Mouse (Mus musculus) cerebellum, postnatal 36 days (tissue): ENCODE measurements around the gene Asphd2.

ENCODE experiments used
- DNase-seq, 2 experiments: peaks; one replicate each; pipeline ENCODE4 v3.0.0; 2021 to 2022; ENCODE audit warnings: mixed read lengths in 2 of 2

The Asphd2 gene

DNA sequence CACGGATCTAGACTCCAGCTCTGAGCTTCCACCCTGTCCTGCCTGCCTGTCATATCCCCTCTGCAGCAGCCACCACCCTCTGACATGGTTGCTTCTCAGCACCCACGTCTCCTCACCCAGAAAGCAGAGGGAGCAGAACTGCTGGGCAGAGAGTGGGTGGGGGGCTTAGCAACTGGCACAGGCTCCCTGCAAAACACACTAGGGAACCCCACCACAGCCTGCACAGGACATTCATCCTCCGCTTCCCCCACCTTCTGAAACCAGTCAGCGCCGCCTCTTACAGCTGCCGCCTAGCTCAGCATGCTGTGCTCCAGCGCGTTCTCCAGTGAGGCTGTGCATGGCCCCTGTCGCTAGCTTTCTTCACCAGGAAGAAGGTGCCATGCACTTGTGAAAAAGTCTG lies 5.3 kb downstream of the Asphd2 start:
- DNase-seq, result no peak

DNA sequence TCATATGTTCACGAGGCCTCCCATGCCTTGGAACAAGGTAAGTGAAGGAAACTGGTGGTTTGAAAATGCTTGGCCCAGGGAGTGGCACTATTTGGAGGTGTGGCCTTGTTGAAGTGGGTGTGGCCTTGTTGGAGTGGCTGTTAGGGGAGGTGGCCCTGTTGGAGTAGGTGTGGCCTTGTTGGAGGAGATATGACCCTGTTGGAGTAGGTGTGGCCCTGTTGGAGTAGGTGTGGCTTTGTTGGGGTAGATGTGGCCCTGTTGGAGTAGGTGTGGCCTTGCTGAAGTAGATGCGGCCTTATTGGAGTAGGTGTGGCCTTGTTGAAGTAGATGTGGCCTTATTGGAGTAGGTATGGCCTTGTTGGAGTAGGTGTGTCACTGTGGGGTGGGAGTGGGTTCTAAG lies 8.7 kb downstream of the Asphd2 start:
- DNase-seq, result no peak

DNA sequence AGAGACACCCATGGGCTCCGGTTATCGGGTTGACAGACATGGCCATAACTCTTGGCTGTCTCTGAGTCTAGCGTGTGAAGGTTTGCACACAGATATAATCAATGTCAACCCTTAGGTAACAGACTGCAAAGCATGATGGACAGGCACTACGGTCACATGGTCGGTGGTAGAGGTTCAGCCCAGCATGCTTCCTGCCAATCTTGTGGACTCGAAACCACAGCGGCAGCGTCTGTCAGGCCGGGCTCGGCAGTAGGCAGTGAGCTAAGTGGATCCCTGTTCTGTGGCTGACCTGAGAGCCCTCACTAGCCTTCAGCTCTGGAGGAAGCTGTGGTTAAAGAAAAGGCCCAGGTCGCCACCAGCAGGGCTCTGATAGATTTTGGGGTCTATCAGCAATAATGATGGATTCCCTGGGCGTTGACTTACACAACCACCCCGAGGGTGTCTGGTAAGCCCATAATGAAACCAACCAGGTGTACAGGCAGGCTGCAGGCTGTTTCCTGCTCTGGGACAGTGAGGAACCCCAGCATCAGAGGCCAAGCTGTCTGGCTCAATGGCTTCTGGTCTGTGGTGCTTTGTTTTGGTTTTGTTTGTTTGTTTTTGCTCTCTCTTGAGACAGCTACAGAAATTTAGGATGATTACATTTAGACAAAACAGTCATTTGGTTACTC lies 9.7 kb downstream of the Asphd2 start:
- DNase-seq, result no peak

DNA sequence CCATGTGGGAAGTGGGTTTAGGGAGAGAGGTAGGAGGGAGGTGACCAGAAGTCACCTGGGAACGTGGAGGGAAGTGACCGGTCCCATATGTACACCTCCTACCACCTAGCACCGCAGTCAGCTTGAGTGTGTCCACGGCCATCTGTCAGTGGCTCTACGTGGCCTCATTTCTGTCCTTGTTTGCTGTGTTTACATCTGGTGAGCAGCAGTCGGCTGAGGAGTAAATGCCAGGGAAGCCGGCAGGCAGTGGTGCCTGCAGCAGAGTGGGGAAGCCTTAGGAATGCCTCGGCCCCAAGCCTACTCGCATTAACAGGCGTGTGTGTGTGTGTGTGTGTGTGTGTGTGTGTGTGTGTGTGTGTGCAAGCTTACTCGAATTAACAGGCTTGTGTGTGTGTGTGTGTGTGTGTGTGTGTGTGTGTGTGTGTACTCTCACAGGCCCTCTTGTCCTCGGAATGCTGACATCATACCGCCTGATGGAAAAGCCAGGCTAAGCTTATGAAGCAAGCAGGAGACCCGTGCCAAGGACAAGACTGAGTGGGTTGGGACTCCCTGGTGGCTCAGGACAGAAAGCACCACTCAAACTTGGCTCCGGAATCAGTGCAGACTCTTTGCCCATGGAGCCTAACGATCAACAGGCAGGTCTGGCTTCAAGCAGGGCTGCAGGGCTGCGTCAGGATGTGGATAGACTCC lies 11.9 kb downstream of the Asphd2 start:
- no peak for DNase-seq

DNA sequence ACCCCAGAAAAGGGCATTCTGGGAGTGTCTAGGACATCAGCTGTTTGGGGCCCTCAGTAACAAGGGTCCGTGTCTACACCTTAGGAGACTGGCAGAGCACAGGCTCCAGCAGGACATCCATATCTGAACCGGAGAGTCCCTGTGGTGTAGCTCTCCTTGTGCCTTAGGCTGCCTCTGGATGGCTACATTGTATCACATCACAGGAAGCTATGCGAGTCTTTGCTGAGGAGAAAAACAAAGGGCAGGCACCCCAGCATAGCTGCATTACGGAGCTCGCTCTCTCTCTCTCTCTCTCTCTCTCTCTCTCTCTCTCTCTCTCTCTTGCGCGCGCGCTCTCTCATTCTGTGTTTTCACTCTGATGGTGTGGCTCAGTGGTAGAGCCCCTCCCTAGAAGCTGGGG lies 12.6 kb downstream of the Asphd2 start:
- DNase-seq, result no peak

DNA sequence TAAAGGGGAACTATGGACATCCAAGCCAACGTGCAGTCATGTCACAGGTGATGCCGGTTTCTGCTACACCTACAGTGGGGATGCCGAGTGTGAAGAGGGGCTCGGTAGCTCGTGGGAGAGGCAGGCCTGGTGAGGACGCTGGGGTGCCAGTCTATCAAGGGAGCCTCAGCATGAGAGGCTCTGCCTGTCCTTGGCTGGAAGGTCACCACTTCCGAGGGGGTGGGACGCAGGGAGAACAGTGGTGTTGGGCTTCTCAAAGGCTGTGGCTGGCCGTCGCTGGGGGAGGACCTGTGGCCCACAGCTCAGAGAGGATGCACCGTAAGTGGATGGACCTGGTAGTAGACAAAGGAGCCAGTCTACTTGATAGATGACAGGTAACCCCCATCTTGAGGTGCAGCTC lies 13.5 kb downstream of the Asphd2 start:
- no peak for DNase-seq

DNA sequence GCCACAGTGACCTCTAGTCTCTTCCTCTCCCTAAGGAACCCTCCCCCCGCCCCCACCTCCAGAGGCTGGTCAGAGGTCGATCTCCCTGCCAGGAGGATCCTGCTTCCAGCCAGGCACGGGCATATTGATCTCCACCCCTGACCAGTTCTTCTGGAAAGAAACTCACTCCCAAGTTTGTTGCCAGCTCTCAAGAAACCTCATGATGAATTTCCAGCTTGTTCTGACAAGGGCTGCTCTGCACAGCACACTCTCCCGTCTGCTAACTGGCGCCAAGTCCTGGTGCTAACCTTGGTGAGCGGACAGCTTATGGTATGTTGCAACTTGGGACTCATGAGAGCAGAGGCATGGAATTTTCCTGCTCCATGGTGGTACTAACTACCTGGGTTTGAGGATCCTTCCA lies 15.9 kb downstream of the Asphd2 start:
- DNase-seq, result no peak

DNA sequence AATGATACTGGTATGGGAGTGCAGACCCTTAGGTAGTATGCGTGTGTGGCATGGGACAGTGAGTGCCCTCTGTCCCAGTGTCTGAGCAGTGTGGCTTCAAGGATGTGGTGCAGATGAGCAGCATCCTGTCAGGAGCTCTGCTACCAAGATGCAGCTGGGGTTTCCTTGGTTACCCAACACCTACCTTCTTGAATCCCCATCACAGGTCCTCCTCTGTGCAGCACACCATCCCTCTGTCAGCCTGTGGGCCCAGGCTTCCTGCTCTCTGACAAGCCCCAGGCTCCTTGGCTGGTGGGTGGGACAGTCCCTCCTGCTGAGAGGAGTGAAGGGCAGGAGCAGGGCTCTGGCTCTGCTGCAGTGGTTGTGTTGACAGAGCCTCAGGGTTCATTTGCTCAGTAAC lies 17.3 kb downstream of the Asphd2 start:
- DNase-seq, result no peak

DNA sequence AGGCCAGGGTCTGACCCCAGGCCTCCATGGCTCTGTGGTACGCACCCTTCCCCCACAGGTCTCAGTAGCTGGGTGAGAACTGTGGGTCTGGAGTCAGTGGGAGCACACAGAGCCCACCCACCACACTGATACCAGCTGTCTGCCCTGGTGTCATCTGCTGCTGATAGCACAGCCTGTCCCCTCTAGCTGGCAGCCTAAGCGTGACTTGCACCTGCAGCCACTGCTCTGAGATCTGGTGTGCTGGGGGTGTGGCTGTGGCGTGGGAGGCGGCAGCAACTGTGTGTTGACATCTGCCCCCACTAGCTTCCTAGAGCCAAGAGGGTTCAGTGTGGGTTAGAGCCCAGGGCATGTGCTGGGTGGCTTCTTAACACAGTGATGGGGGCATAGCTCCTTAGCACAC lies 18.6 kb downstream of the Asphd2 start:
- DNase-seq, result no peak

DNA sequence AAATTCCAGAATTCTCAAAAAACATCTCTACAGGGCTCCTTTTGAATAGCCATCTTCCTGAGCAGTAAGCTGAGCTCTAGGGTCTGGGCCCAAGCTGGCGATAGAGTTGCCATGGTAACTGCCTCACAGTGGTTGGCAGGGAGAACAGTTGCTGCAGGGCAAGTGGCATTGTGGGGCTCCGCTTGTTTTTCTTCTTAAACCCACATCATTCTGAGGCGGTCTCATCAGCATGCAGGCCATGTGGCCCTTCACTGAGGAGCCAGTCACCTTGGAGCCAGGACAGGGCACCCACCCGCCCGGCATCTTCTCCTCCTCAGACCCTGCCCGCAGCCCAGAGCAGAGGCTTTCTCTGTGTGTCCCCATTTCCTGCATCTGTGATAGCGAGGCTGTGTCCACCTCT lies 22.7 kb downstream of the Asphd2 start:
- peak; percentile 59 to 65 for DNase-seq

DNA sequence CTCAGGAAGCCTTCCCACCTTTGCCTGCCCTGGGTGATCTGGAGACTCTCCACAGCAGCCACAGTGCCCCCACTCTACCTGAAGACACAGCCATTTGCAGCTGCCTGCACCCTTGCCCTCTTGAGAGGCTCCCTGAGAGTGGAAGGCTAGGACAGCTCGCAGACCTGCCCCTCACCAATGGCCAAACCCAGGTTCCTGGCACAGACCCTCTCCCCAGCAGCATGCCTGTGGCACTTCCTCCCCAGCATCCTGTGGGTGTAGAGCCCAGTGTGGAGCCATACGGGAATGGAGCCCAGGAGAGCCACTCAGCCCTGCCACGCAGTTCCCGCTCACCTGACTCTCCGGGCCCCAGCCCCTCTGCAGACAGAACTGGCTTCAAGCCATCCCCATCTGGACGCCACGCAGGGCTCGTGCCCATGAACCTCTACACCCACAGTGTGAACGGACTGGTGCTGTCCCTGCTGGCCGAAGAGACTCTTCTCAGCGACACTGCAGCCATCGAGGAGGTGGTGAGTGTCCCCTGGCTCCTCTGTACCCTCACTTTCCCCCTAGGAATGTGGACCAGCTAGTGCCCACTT lies 24.3 kb downstream of the Asphd2 start:
- no peak for DNase-seq

DNA sequence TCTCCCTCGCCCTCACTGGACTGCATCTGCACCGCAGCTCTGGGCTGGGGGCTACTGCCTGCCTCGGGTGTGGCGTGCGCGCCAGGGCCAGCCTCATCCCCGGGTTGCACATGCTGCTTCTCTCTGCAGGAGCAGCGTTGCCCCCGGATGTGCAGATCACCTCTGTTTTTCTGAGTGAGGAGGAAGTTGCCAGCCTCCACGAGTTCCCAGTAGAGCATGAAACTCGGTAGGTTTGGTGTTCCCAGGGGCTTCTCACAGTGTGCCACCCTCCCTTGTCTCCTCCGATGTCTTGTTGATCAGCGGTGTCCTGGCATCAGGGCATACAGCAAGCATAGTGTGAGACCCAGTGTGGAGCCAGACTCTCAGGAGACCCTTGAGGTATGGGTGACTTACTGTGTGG lies 25.3 kb downstream of the Asphd2 start:
- no peak for DNase-seq

DNA sequence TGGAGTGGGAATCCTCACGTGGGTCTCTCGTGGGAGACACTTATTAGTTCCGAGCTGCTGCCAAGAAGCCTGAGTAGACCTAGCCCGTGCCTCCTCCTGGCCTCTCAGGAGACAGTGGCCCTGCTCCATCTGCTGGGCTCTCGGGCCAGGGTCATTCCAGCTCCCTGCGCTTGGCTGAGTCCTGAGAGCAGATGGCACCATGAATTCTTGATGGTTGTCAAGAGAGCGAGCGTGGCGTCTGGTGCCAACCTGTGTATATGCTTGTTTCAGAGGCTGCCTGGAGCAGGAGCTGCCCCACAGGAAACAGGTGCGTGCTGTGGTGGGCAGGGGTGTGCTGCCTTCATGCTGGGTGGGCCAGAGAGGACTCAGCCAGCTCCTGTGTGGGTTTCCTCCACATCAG lies 26.0 kb downstream of the Asphd2 start:
- peak; percentile 90 to 92 for DNase-seq

DNA sequence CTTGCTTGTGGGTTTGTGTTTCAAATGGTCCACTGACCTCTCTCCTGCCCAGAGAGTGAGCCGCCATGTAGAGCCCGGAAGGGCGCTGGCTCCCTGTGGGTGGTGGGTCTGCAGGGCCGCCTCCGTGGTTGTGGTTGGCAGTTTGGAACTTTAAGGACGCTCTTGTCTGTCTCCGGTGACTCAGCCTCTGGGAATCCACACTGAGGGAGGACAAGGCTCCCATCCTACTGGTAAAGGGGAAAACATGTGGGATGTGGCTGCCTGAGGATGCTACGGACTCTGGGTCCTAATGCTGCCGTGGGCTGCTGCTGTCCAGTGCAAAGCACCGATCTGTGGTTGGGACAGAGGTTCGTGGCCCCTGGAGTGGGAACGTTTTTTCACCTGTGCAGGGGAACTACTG lies 26.7 kb downstream of the Asphd2 start:
- DNase-seq, result no peak

DNA sequence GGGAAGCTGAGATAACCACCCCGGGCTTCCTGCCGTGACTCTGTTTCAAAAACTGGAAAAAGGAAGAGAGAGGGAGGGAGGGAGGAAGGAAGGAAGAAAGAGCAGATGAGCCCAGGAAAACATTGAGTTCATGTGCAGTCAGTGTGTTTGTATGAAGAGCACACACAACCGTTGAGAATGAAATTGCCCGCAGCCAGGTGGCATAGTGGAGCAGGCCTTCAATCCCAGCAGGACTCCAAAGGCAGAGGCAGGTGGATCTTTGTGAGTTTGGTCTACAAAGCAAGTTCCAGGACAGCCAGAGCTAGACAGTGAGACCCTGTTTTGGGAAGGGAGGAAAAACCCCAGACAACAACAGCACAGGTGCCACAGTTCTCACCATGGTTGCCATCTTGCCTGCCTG lies 27.3 kb downstream of the Asphd2 start:
- DNase-seq, result no peak

DNA sequence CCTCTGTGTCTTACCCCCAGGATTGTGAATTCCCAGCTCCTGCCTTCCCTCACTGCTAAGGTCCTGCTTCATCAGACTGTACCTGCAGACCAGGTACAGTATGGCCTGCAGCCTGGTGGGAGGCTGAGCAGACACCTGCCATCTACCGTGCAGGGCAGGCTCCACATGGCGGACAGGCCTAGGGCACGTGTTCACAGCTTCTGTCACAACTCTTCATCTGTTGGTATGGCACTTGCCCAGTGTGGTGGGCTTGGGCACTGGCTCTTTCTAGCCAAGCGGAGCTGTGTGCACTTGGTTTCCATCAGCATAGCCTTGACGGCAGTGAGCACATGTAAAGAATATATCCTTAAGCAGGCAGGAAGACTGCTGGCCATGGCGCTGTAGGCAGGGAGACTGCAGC lies 27.8 kb downstream of the Asphd2 start:
- DNase-seq, result no peak

DNA sequence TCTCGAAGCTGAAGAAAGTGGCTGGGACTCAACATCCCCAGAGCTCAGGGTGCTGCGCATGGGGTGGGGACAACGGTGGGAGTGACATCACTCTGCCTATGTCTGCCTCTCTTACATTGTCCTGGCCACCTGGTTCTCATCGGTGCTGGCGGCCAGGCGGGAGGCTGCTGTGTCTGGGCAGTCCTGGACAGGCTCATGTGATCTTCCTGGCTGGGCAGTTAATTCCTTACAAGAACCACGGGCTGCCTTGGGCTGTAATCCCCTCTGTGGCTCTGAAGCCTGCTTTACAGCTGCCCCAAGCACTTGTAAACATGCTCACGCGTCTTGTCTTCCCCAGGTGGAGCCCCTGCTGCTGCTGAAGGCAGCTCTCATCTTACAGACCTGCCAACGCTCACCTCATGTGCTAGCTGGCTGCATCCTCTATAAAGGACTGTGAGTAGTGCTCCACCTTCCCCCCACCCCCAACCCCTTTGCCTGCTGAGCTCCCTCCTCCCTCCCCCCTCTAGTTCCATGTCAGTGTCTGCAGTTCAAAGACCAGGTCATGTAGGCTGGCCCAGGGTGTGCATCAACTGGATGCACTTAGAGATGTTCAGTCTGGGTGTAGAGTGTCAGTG lies 30.4 kb downstream of the Asphd2 start:
- DNase-seq, result no peak

DNA sequence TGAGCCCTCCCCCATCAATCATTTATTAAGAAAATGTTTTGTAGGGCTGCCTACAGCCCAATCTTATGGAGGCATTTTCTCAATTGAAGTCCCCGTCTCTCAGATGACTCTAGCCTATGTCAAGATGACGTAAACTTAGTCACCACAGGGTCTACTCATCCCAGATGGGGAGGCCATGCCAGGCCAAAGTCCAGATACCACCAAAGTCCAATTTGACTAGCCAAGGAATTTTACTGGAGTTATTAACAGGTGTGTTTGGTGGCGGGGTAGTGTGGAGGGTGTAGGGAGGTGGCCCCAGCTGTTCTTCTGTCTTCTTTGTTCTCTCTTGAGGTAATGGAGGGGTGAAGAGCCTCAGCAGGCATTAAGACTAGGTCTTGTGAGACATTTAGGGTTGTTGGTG lies 34.6 kb downstream of the Asphd2 start:
- DNase-seq, result no peak

DNA sequence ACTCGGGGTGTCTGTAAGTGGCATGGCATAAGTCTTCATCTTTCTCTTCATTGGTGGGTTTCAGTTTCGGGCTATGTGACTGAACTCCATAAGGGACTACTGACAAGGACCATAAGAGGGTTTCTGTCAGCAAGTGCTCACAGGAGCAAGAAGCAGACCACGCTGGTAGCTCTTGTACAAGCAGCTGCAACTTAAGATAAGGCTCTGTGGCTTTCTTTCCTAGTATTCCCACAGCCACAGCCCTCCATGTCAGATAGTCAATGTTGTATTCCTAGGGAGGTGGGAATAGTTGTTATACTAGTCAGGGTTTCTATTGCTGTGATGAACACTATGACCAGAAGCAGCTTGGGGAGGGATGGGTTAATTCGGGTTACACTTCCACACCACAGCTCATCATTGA lies 35.1 kb downstream of the Asphd2 start:
- no peak for DNase-seq

DNA sequence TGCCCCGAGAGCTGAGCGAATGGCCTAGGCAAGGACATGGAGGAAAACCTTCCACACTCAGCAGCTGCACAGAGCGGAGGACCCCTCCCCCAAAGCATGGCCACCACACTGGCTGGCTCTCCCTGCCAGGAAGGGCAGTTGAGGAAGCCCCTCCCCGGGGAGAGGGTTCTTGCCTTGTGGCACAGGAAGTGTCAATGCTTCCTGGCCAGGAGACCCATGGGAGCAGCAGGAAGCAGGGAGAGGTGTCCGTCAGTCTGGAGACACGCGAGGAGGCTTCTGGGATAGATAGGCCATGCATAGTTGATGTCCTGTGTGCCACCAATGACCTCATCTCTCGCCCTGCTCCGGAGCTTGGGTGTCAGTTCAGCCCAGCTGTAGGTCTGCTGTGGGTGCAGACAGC lies 38.3 kb downstream of the Asphd2 start:
- DNase-seq, result no peak

DNA sequence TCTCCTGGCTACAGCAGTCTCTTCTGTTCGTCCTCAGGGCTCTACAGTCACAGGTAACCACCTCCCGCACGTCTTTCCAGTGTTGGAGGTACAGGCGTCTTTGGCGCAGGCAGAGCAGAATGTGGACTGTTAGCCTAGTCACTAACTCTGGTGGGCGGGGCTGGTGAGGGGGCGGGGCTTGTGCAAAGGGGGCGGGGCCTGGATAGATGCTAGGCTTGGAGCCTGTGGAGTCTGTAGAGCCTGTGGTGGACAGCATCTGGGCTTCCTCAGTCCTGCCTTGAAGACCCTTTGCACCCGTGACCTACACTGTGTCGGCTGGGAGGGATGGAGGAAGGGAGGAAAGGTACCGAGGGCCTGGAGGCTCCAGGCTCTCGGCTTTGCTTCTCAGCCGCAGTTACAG lies 38.8 kb downstream of the Asphd2 start, which contains the start of gene Gm6583:
Gene Gm6583, minus strand, starts transcription at position 124 of the 400 bp plus-strand sequence.
- DNase-seq, result no peak

DNA sequence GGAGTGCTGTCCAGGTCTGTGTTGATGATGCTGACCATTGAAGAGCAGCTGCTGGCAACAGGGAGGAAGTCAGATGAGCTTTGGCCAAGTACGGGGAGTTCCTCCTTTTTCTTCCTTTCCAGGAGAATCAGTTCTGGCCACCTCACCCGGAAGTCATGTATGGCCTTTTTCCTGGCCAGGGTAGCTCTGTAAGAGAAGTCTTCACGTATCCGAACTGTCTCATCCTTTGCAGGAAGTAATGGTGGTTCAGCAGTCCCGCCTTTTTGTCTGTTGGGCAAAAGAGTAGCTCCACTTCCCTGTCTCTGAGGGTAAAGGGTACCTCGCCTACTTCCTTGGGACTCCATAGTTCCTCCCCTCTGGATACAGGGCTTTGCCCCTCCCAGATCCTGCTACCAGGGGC lies 39.2 kb downstream of the Asphd2 start:
- DNase-seq, result no peak

DNA sequence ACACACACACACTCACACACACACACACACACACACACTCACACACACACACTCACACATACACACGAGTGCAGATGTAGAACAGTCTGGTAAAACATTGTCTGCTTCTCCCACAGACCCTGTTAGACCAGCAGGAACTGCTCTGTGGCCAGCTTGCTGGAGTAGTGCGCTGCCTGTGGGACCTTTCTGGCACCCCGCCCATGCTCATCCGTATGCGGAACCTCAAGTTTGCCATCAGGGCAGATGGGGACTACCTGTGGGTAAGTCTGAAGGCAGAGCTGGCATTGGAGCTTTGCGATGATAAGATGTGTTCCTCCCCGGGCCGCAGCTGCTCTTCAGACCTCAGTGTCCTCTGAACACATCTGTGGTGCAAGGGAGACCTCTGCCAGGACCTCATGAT lies 45.5 kb downstream of the Asphd2 start:
- DNase-seq, result no peak
